Mouse (Mus musculus) megakaryocyte, adult 5-6 weeks (primary cell): Measurements from ENCODE around the gene Dand5. TPM values are rescaled to one million over a fixed set of nuclear protein-coding genes. Genes with fewer than 3 reads are reported as not detected.
A peak's percentile ranks its signal among the peaks of the same experiment; 100 is the strongest.
"Not testable (repeated sequence)": the region's sequence is repeated elsewhere in the genome, so short reads cannot be mapped to it uniquely, and the experiment has no call there.

ENCODE experiments used
- ATAC-seq: 2 replicates; pipeline ENCODE4 v1.8.0; 2016; ENCODE audit warnings: mild to moderate bottlenecking, inconsistent platforms; ENCODE audit not compliant: poor library complexity, severe bottlenecking
- total RNA-seq, 2 experiments: library from RNA; stranded (forward) in 1 of 2; stranded (reverse) in 1 of 2; fragments of 153-499, 151-499 nt in 1 of 2; fragments of 221-1000, 200-1000 nt in 1 of 2; gene quantifications; 2 replicates each; pipeline versions ENCODE4 v1.2.3 to v1.2.4; 2015 to 2017

Dand5 gene
- total RNA-seq, 2 experiments from 2014 or later = 1.4 to 4.4 TPM

DNA sequence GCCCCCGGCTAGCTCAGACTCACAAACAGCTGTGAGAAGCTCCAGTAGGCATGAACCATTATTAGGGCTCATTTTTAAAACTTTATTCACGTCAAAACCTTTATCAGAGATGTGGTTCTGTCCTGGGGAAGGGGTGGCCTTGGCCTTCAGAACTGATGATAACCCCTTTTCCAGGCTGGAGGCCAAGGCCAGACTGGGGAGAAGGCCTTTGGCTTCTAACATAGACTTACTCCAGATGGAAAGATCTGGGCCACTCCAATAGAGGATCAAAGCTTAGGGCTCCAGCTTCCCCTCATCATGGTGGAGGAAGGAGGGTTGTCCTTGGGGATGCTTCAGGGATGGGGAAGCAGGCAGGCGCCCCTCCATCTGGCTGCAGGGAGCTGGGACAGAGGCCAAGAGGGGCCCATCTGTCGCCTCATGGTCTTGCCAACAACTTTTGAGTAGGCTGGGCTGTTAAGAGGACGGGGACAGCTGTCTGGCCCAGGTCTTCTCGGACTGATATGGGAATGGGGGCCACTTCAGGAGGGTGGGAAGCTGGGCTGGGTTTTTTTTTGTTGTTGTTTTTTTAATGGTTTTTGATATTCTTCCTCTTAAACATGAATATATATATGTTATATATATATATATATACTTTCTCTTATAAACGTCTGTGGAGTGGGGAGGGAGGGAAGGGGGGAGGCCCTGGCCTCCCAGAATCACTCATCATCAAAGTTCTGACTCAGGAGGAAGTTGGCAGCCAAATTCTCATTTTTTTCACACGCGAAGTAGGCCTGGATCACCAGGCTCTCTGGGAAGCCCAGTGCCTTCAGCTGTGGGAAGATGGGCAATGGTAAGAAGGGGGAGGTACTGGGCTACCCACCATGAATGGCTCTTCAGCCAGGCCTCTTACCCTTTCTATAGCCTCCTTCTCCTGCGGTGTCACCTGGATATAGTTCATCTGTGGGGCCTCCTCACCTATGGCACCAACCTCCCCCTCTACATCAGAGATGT lies 12.5 kb upstream of the Dand5 start:
- no peak for ATAC-seq

GRCm38 (mm10) chr8:84834002-84834865 lies 11.6 kb upstream of the Dand5 start:
- no peak for ATAC-seq

GRCm38 (mm10) chr8:84832759-84833742 lies 10.4 kb upstream of the Dand5 start:
- no peak for ATAC-seq

GRCm38 (mm10) chr8:84832034-84832717 lies 9.6 kb upstream of the Dand5 start:
- peak; percentile 96 for ATAC-seq

- peak; percentile 92 for ATAC-seq
Measured at GRCm38 (mm10) chr8:84831490-84831889, 8.9 kb upstream of the Dand5 start, which contains the start of gene Gadd45gip1. Gadd45gip1 (plus strand) TSS chr8:84831522.

DNA sequence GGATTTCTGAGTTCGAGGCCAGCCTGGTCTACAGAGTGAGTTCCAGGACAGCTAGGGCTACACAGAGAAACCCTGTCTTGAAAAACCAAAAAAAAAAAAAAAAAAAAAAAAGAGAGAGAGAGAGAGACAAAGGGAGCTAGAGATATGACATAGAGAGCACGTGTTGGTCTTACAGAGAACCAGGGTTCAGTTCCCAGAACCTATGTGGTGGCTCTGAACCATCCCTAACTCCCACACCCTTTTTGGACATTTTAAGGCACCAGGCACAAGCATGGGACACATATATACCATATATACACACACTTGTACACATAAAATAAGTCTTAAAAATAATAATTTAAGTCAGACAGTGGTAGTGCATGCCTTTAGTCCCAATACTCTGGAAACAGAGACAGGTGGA lies 3.9 kb upstream of the Dand5 start:
- ATAC-seq = not testable (repeated sequence)

GRCm38 (mm10) chr8:84825636-84826035 lies 3.0 kb upstream of the Dand5 start:
- peak; percentile 62 for ATAC-seq

DNA sequence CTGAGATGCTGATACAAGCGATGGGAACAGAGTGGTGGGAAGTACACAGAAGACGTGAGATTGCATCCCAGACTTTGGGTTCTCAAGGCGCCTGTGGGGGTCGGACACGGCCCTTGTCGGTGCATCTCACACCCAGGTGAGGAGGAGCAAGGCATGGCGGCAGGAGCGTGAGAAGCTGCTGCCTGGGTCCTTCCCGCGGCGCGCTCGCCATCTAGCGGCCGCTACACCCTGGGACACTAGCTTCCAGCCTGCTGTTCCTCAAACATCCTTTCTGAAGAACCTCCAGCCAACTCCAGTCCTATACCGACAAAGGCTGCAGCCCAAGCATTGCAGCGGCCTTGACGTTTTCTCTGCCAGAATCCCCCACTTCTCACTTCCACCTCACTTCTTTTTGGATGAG lies 1.0 kb upstream of the Dand5 start:
- ATAC-seq = peak; percentile 99

DNA sequence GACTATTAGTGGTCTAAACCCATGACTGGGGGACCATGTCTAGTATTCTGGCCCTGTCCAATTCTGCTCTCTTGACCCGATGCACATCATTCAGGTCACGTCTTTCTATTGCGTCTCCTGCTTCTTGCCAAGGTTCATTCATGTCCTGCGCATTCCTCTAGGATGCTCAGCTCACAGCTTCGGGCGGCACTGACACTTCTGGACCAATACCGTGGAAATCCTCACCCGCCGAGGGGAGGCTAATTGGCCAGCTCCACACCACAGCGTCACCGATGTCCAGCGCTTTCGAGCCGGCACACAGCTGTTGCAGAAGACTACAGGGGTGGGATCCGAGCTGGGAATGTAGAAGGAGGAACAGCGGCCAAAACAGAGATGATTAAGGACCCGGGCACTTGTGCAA lies 6.5 kb downstream of the Dand5 start:
- no peak for ATAC-seq

DNA sequence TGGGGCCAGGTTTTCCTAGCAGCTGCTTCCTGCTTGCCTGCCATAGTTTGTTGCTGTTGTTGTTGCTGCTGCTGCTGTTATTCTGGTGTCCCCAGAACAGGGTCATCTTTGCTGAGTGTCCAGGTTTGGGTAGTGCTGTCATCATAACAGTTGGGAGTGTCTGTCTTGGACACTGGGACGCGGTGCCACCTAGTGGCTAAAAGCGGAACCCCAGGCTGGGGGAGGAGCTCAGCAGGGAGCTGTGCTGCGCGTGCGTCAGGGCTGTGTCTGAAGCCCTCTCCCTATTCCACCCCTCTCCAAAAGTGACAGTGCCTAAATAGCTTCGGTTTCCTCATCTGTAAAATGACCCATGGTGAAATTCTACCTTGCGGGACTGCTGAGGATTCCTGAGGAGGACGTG lies 7.1 kb downstream of the Dand5 start:
- ATAC-seq = peak; percentile 93

DNA sequence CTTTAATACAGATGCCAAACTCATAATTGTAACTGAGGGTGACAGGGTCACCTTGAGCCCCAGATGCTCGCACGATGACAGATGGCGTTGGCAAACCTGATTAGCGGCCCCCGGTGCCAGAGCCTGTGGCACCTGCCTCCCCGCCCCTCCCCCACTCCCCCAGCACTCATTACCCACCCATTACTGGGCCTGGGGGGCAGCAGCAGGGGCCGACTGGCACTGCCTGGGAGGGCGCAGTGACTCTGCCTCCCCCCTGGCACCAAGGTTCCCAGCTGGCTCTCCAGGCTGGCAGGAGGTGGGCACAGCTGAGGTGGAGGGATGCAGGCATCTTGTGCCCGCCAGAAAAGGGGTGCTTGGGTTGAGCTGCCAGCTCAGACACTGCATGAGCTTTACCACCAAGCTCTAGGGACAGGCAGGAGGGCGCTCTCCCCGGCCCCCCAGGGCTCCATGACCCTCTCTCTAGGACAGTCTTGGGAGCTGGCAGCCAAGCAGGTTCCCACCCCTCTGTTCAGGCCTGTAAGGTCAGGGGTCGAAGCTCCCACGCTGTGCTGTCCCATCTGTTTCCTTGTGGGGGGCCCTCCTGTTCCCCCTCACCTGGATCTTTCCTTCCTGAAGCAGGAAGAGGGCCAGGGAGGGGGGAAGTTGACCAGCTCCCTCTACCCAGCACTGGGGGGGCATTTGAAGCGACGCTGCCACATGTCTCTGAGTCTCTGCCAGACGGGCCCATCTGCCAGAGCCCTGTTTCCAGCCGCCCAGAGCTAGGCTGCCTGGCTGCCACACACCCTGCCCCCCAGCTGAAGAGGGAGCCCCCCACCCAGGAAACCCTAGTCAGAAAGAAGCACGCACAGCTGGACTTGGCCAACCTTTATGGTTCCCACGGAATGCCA lies 7.8 kb downstream of the Dand5 start:
- no peak for ATAC-seq

DNA sequence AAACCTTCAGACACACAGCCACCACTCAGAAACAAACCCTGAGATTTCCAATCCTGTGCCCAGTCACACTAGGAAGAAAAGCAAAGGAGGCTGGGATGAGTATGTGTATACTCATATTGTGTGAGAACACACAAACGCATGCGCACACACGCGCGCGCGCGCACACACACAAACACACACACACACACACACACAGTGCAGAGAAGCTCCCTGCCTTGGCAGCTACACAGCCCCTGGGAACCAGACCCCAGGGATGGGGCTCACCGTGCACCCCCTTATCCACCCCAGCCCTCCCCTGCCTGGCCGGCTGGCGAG lies 8.4 kb downstream of the Dand5 start:
- ATAC-seq = no peak

DNA sequence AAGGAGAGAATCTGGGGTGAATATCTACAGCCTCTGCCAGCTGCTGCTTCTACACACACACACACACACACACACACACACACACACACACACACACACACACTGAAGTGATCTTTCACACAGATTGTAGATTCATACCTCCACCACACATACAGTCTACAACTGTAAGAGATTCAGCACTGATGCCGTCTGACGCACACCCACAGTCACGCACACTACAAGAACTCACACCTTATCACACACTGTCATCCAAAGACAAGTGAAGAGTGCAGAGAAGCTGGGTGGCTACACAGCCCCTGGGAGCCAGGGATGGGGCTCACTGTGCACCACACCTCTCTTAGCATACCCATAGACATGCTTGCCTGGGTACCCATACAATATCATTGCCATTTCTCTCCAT lies 8.8 kb downstream of the Dand5 start:
- ATAC-seq = no peak

DNA sequence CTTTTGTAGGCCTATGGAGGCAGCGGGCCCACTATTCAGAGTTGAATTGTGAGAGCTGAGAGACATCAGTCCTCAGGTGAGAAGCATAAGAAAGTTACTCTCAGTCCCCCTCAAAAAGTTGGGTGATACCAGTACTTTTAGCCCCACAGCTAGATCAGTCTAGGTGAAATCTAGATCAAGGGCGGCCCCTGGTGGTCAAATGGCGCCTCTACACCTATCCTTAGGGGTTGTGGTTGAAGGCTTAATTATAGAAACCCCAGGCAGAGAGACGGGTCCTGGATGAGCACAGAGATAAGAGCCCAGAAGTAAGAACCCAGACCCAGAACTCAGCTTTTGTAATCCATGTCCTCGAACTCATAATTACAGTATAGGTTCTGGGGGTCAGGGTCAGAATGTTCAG lies 9.6 kb downstream of the Dand5 start:
- ATAC-seq = peak; percentile 65

DNA sequence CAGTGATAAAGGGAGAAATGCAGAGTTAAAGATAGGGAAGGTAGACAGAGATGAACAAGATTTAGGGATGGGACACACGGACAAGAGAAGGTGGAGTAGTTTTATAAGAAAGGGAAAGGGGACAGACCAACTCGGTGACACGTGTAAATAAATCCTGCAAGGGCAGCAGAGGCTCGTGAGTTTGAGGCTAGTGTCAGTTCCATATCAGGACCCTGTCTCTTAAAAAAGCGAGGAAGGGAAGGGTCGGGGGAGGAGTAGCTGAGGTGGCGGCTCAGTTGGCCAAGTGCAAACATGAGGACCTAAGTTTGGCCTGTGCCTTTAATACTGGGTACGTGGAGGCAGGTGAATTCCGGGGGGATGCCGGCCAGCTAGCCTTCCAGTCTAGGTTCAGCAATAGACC lies 11.3 kb downstream of the Dand5 start:
- ATAC-seq = no peak

GRCm38 (mm10) chr8:84810896-84811295 lies 11.7 kb downstream of the Dand5 start:
- ATAC-seq = peak; percentile 73

- ATAC-seq = no peak
Measured at GRCm38 (mm10) chr8:84809941-84810280, 12.7 kb downstream of the Dand5 start.

- no peak for ATAC-seq
Measured at GRCm38 (mm10) chr8:84809109-84809940, 13.3 kb downstream of the Dand5 start.
